Mouse (Mus musculus): ENCODE measurements at regions not wholly inside any gene's neighbourhood (a gene's known extent, or its start where the extent isn't known, plus 50 kb on each side); places are given as distances from the start of the nearest gene placed in this dataset.

DNA sequence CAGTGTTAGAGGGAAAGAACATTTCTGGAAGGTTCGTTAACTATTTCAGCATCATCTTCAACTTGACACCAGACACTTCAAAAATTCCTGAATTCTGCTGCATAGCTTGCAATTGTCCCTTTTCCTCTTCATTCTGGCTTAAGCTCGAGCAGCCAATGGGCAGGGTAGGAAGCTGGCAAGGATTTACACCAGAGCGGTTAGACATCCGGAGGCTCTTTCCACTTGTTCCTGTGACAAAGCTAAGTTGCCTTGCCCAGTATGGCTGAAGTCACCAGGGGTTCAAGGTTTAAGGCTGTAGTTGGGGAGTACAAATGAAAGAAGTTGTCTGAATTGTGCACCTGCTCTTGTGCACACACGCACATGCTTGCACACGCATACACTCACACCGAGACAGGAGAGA is 206.8 kb upstream of the Serp2 start:
- 96% methylated on average over 7 of the region's 7 CpGs for WGBS
- no peak for DNase-seq

DNA sequence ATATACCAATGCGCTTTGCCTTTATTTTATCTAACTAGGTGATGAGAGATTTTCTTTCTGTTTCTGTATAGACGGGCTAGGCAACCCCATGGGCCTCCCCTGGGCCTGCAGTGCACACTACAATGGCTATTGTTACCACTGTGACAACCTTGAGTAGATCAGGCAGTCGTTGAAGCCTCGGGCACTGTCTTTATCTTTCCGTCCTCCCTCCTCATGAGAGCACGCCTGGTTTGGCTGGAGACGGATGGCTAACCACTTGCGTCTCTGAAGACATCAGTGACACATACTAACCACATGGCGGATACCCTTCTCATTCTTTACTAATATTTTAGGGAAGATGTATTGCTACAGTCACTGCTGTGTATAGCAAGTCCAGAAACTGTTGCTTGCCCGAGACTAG is 206.1 kb upstream of the Serp2 start:
- Histone ChIP-seq H3K4me1 (replicated peaks; ENCODE audit: control insufficient read depth, insufficient read depth, low read length) (peaks cover 18% of the 10 kb centered on the region), H3K4me3 (ENCODE audit: control insufficient read depth, insufficient read depth, low read length) (no peak overlapping the region), H3K27ac (ENCODE audit: control insufficient read depth, insufficient read depth, low read length) (no peak overlapping the region), H3K27me3 (ENCODE audit: control insufficient read depth, insufficient read depth, low read length) (no peaks in the 10 kb centered on the region), H3K36me3 (ENCODE audit: control insufficient read depth, insufficient read depth, low read length) (no peaks in the 10 kb centered on the region)
- no peak for DNase-seq
- TF ChIP-seq POLR2A (IDR thresholded peaks at IDR 0.05; ENCODE audit: control insufficient read depth, extremely low read depth, insufficient read depth, low read length, poor library complexity): no peak
- TF ChIP-seq CTCF (IDR thresholded peaks at IDR 0.05; ENCODE audit: borderline replicate concordance, control insufficient read depth, extremely low read depth, insufficient read depth, low read length, poor library complexity): no peak
- 88% methylated on average over 10 of the region's 10 CpGs for WGBS

More for the DNA sequence above, 206.8 kb upstream of the Serp2 start:
- Histone ChIP-seq H3K36me3 (ENCODE audit: control insufficient read depth, insufficient read depth, low read length) (no peaks in the 10 kb centered on the region), H3K27me3 (ENCODE audit: control insufficient read depth, insufficient read depth, low read length) (no peaks in the 10 kb centered on the region), H3K4me1 (replicated peaks; ENCODE audit: control insufficient read depth, insufficient read depth, low read length) (peaks cover 18% of the 10 kb centered on the region), H3K27ac (ENCODE audit: control insufficient read depth, insufficient read depth, low read length) (no peak overlapping the region), H3K4me3 (ENCODE audit: control insufficient read depth, insufficient read depth, low read length) (no peak overlapping the region)
- TF ChIP-seq CTCF (IDR thresholded peaks at IDR 0.05; ENCODE audit: borderline replicate concordance, control insufficient read depth, extremely low read depth, insufficient read depth, low read length, poor library complexity) (no peak), POLR2A (IDR thresholded peaks at IDR 0.05; ENCODE audit: control insufficient read depth, extremely low read depth, insufficient read depth, low read length, poor library complexity) (no peak)

DNA sequence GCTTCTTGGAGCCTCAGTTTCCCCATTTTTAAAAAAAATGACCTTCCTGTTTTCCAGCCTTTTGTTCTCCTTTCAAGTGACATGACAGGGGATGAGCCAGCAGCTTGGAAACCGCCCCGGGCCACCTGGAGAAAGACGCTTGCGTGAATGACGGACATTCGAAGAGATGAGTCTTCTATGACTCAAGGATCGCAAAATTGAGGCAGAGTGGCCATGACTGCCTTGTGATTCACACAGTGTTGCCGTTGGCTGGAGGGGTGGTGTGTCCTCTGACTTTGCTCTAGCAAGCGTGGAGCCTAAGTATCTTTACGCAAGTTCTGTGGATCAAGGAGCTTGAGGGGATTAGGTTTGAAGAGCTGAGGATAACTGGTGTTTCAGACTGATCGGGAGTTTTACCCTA is 205.0 kb upstream of the Serp2 start:
- 96% methylated on average over 11 of the region's 11 CpGs for WGBS
- H3K27me3 ChIP-seq (ENCODE audit: control insufficient read depth, insufficient read depth, low read length): no peaks in the 10 kb centered on the region
- no peak overlapping the region for H3K27ac ChIP-seq (ENCODE audit: control insufficient read depth, insufficient read depth, low read length)
- no peak for DNase-seq
- no peak overlapping the region for H3K4me3 ChIP-seq (ENCODE audit: control insufficient read depth, insufficient read depth, low read length)
- TF ChIP-seq CTCF (IDR thresholded peaks at IDR 0.05; ENCODE audit: borderline replicate concordance, control insufficient read depth, extremely low read depth, insufficient read depth, low read length, poor library complexity) (no peak), POLR2A (IDR thresholded peaks at IDR 0.05; ENCODE audit: control insufficient read depth, extremely low read depth, insufficient read depth, low read length, poor library complexity) (no peak)
- H3K36me3 ChIP-seq (ENCODE audit: control insufficient read depth, insufficient read depth, low read length): no peaks in the 10 kb centered on the region
- H3K4me1 ChIP-seq (replicated peaks; ENCODE audit: control insufficient read depth, insufficient read depth, low read length): peaks cover 18% of the 10 kb centered on the region

DNA sequence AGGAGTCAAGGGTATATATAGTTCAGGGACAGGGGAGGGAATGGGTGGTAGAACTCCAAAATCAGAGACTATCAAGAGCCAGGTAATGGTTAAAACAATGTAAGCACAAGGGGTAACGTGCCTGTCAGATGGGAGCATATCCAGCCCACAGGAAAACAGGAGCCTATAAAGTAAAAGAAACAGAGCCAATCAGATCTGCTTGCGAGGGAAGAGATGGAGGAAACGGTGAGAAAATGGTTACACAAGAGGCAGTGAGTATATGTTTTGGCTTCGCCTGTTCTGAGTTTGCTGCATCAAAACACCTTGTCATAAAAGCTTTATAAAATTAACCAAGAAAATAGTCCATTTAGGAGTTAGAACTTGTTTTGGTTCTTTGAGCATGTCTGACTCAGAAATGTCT is 204.6 kb upstream of the Serp2 start:
- 91% methylated on average over 4 of the region's 4 CpGs for WGBS
- Histone ChIP-seq H3K27ac (ENCODE audit: control insufficient read depth, insufficient read depth, low read length) (no peak overlapping the region), H3K27me3 (ENCODE audit: control insufficient read depth, insufficient read depth, low read length) (no peaks in the 10 kb centered on the region), H3K36me3 (ENCODE audit: control insufficient read depth, insufficient read depth, low read length) (no peaks in the 10 kb centered on the region), H3K4me1 (replicated peaks; ENCODE audit: control insufficient read depth, insufficient read depth, low read length) (peaks cover 18% of the 10 kb centered on the region), H3K4me3 (ENCODE audit: control insufficient read depth, insufficient read depth, low read length) (no peak overlapping the region)
- no peak for TF ChIP-seq CTCF (IDR thresholded peaks at IDR 0.05; ENCODE audit: borderline replicate concordance, control insufficient read depth, extremely low read depth, insufficient read depth, low read length, poor library complexity)
- no peak for TF ChIP-seq POLR2A (IDR thresholded peaks at IDR 0.05; ENCODE audit: control insufficient read depth, extremely low read depth, insufficient read depth, low read length, poor library complexity)
- no peak for DNase-seq

DNA sequence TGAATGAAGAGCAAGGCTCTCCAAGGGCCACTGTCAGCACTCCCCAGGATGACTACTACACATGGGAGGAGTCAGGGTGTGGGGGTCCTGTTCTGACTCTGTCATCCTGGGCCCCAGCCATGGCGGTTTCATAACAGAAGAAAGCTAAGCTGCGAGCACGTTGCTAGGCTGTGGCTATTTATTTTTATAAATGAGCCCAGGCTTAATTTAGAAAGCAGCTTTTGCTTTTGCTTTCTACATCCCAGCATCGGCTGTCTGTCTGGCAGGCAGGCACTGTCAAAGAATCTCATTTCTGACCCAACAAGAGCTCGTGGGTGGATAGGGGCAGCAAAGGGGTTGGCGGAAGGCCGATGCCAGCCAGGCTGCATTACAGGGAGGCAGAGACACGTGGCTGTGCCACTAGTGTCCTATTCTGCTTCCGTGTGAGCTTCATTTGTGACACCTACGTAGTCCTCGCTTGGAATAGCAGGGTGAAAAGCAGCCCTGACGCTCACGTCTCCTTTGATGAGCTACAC is 203.9 kb upstream of the Serp2 start:
- no peak overlapping the region for H3K27ac ChIP-seq (ENCODE audit: control insufficient read depth, insufficient read depth, low read length)
- H3K4me3 ChIP-seq (ENCODE audit: control insufficient read depth, insufficient read depth, low read length): no peak overlapping the region
- WGBS: 60% methylated on average over 13 of the region's 13 CpGs
- no peak for TF ChIP-seq POLR2A (IDR thresholded peaks at IDR 0.05; ENCODE audit: control insufficient read depth, extremely low read depth, insufficient read depth, low read length, poor library complexity)
- TF ChIP-seq CTCF (IDR thresholded peaks at IDR 0.05; ENCODE audit: borderline replicate concordance, control insufficient read depth, extremely low read depth, insufficient read depth, low read length, poor library complexity): no peak
- H3K4me1 ChIP-seq (replicated peaks; ENCODE audit: control insufficient read depth, insufficient read depth, low read length): peaks cover 18% of the 10 kb centered on the region
- no peaks in the 10 kb centered on the region for H3K27me3 ChIP-seq (ENCODE audit: control insufficient read depth, insufficient read depth, low read length)
- no peak for DNase-seq
- H3K36me3 ChIP-seq (ENCODE audit: control insufficient read depth, insufficient read depth, low read length): no peaks in the 10 kb centered on the region

DNA sequence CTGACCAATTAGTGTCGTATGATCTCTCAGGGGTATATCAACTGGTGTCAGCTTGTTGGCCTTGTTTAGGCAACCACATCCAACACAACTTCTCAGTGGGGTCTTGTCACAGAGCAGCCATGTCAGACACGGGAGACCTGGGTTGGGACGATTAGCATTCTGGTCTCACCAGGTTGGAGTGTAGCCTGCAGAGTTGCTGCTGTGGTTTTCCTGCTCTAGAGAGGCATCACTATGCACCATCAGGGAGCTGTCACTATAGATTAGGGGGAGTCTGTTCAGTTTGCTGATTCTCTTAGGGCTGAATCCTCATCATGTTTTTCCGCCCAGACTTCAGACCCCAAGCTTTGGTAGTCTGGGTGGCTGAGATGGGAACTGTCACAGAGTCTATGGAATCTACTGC is 202.7 kb upstream of the Serp2 start:
- TF ChIP-seq CTCF (IDR thresholded peaks at IDR 0.05; ENCODE audit: borderline replicate concordance, control insufficient read depth, extremely low read depth, insufficient read depth, low read length, poor library complexity) (no peak), POLR2A (IDR thresholded peaks at IDR 0.05; ENCODE audit: control insufficient read depth, extremely low read depth, insufficient read depth, low read length, poor library complexity) (no peak)
- DNase-seq: no peak
- WGBS: 51% methylated on average over 4 of the region's 4 CpGs
- H3K4me3 ChIP-seq (ENCODE audit: control insufficient read depth, insufficient read depth, low read length): no peak overlapping the region
- H3K36me3 ChIP-seq (ENCODE audit: control insufficient read depth, insufficient read depth, low read length): no peaks in the 10 kb centered on the region
- peaks cover 9% of the 10 kb centered on the region for H3K4me1 ChIP-seq (replicated peaks; ENCODE audit: control insufficient read depth, insufficient read depth, low read length)
- H3K27me3 ChIP-seq (ENCODE audit: control insufficient read depth, insufficient read depth, low read length): no peaks in the 10 kb centered on the region
- no peak overlapping the region for H3K27ac ChIP-seq (ENCODE audit: control insufficient read depth, insufficient read depth, low read length)

DNA sequence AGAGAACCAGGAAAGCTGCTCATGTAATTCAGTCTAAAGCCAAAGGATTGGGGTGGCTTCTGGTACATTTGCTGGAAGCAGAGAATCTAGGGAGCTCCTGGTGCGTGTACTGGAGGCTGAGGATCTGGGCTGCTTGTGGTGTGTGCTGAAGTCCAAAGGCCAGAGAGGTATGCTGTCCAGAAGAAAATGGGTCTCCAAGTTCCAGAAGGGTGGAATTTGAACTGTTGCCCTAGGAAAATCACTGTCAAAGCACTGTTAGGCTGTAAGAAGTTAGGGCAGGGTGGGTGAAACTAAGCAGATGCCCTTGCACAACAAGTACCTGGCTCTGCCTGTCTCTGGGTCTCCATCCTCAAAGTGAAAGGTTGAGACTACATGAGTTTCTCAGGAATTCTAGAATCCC is 201.9 kb upstream of the Serp2 start:
- no peaks in the 10 kb centered on the region for H3K36me3 ChIP-seq (ENCODE audit: control insufficient read depth, insufficient read depth, low read length)
- no peak overlapping the region for H3K27ac ChIP-seq (ENCODE audit: control insufficient read depth, insufficient read depth, low read length)
- H3K4me1 ChIP-seq (replicated peaks; ENCODE audit: control insufficient read depth, insufficient read depth, low read length): peaks cover under 1% of the 10 kb centered on the region; the same call in 1 of the 2 replicates
- H3K4me3 ChIP-seq (ENCODE audit: control insufficient read depth, insufficient read depth, low read length): no peak overlapping the region
- no peaks in the 10 kb centered on the region for H3K27me3 ChIP-seq (ENCODE audit: control insufficient read depth, insufficient read depth, low read length)
- DNase-seq: no peak
- 94% methylated on average over 1 of the region's 1 CpGs for WGBS
- TF ChIP-seq CTCF (IDR thresholded peaks at IDR 0.05; ENCODE audit: borderline replicate concordance, control insufficient read depth, extremely low read depth, insufficient read depth, low read length, poor library complexity): no peak
- TF ChIP-seq POLR2A (IDR thresholded peaks at IDR 0.05; ENCODE audit: control insufficient read depth, extremely low read depth, insufficient read depth, low read length, poor library complexity): no peak

Data from thymus, adult 2 months (tissue).